Mouse (Mus musculus): ENCODE measurements around the gene Oip5.

Gene Oip5

DNA sequence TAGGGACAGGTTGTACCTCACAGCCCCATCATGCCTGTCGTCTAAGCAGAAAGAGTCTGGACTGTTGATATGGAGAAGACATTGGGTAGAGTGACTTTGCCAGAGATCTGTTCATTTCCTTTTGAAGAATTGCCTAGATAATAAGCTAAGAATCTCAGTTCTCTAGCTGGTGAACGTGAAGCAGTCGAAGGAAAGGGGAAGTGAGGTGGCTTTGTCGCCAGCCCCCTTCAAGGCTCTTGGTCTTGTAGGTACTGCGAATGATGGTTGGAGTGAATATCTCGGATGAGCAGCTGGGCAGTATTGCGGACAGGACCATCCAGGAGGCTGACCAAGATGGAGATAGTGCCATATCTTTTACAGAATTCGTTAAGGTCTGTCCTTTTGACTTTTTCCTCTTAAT, 34.0 kb downstream of the Oip5 start:
- DNase-seq = no peak

DNA sequence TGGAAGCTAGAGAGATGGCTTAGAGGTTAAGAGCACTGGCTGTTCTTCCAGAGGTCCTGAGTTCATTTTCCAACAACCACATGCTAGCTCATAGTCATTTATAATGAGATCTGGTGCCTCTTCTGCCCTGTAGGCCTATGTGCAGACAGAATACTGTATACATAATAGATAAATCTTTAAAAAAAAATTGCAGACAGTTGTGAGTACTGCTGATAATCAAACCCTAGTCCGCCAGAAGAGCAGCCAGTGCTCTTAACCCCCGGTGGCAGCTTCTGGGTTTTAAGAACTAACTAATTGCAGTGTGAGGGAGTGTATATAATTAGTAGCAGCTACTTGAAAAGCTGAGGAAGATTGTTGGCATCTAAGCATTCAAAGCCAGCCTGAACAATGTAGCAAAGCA, 34.8 kb downstream of the Oip5 start:
- DNase-seq = no peak

DNA sequence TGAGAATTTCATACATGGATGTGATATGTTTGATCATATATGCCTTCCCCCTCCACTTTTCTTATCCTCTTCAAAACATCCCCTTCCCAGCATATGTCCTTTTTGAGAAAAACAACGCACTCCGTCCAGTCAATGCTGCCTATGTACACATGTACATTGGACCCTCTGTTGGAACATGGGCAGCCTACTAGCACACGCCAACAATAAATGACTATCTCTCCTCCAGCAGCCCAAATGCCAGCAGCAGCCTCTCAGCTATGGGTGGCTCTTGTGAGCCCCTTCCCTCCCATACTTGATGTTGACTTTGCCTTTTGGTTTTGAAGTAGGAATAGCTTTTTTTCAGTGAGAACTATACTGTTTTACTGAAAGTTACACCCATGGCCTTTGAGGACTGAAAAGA, 36.7 kb downstream of the Oip5 start:
- DNase-seq = no peak

DNA sequence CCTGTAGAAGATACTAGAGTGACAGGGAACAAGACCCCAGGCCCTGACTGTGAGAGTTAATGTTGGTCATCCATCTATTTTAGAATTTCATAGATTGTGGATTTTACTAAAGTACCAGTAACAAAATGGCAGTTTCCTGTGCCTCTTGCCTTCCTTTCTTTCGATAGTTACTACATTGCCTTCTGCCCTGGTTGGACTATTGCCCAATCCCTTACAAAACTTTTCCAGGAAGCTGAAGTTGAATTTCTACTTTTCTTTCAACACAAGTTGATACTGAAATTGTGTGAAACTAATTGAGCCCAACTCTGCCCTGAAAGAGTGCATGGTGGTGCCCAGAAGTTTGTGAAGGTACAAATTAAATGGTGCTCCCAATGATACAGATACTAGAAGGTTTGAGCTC, 45.8 kb downstream of the Oip5 start:
- peak; percentile 30 for DNase-seq

DNA sequence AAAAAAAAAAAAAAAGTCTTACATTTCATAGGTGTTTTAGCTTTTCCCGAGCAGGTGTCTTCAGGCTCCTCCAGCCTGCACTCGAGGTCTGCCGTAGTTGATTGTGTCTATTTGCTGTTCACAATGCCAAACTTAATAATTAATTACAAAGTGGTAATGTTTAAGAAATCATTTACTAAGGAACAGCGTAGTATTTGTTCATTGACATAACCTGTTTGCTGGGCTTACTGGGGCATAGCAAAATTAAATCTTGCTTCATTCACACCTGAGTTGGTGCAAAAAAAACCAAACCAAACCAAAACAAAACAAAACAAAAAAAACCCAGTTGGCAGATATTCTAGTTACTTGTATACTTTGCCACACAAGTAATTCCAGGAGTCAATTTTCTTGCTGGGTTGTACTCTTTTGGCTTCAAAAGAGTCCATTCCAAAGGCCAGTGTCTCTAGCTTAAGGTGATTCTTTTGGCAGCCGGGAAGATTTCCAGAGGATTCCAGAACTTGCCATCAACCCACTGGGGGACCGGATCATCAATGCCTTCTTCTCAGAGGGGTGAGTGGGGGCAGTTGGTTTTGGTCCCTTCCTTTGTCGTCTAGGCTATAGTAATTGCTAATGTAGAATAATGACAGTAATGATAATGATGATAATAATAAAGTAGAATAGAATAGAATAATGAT, 52.0 kb downstream of the Oip5 start:
- DNase-seq = no peak

DNA sequence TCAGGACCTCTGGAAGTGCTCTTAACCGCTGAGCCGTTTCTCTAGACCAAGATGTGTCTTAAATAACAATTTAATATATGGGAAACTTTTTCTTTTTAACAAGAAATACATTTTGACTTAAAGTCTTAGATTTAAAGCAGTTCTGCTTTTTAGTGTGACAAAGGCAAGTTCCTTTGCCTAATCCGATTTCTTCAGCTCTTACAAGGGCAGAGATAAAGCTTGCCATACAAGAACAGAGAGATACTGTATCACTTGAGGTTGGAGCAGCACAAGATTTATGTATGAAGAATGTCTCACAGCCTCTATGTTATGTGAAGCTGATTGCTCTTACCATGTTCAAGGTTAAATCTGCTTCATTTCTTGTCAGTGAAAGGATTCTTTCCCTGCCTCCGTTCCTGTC, 53.0 kb downstream of the Oip5 start:
- DNase-seq = no peak

DNA sequence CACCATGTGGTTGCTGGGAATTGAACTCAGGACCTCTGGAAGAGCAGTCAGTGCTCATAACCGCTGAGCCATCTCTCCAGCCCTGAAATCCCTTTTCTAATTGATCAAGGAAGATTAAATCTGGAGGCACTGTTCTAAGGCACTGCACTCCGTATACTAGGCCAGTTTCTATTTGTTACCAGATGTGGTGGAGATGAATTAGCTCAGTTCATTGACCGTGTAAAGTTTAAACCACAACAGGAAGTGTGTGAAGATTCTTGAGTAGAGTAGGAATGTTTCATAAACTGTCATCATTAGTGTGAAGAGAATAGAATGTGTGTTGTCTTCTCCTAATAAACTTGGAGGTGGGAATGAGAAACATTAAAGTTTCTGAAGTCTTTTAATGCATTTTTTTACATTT, 56.5 kb downstream of the Oip5 start:
- DNase-seq = no peak

Measured in lung, postnatal 10 days (tissue).